Mouse (Mus musculus) left cerebral cortex, adult 11 months (tissue): ENCODE results near the gene Rilp.

ENCODE experiments used
- DNase-seq: peaks from one replicate; pipeline ENCODE4 v3.0.0; 2022; ENCODE audit warnings: low spot score

Gene Rilp

GRCm38 (mm10) chr11:75494296-75495049 lies 15.4 kb upstream of the Rilp start:
- DNase-seq = no peak

- DNase-seq = no peak
Observed at GRCm38 (mm10) chr11:75498126-75498525, 11.8 kb upstream of the Rilp start.

- DNase-seq = no peak
Observed at GRCm38 (mm10) chr11:75508162-75508561, 1.7 kb upstream of the Rilp start.

GRCm38 (mm10) chr11:75508904-75509303 lies 990 bp upstream of the Rilp start:
- no peak for DNase-seq

- DNase-seq = peak; percentile 83
Observed at GRCm38 (mm10) chr11:75510627-75510993, 716 bp downstream of the Rilp start.

GRCm38 (mm10) chr11:75511213-75511612 lies 1.3 kb downstream of the Rilp start:
- DNase-seq = no peak

GRCm38 (mm10) chr11:75512301-75513018 lies 2.6 kb downstream of the Rilp start:
- no peak for DNase-seq

- no peak for DNase-seq
Observed at GRCm38 (mm10) chr11:75513336-75513735, 3.4 kb downstream of the Rilp start, which contains the start of gene Scarf1. TSS of gene Scarf1 (plus strand) at chr11:75513540.

- DNase-seq = no peak
Observed at GRCm38 (mm10) chr11:75515186-75515585, 5.3 kb downstream of the Rilp start.

GRCm38 (mm10) chr11:75519834-75520633 lies 10.1 kb downstream of the Rilp start:
- no peak for DNase-seq

GRCm38 (mm10) chr11:75521609-75522008 lies 11.7 kb downstream of the Rilp start:
- DNase-seq = no peak

- no peak for DNase-seq
Observed at GRCm38 (mm10) chr11:75522793-75523192, 12.9 kb downstream of the Rilp start.

GRCm38 (mm10) chr11:75525531-75526125 lies 15.7 kb downstream of the Rilp start:
- DNase-seq = no peak

- DNase-seq = no peak
Observed at GRCm38 (mm10) chr11:75526943-75527342, 17.0 kb downstream of the Rilp start.

GRCm38 (mm10) chr11:75529771-75530170 lies 19.9 kb downstream of the Rilp start:
- no peak for DNase-seq

- peak; percentile 87 for DNase-seq
Observed at GRCm38 (mm10) chr11:75530325-75530724, 20.4 kb downstream of the Rilp start.

GRCm38 (mm10) chr11:75530845-75531373 lies 21.0 kb downstream of the Rilp start:
- no peak for DNase-seq

- peak; percentile 96 for DNase-seq
Observed at GRCm38 (mm10) chr11:75531469-75532242, 21.8 kb downstream of the Rilp start, which contains the start of gene Slc43a2. TSS of gene Slc43a2 (plus strand) at chr11:75531694.

- DNase-seq = no peak
Observed at GRCm38 (mm10) chr11:75532340-75533277, 22.7 kb downstream of the Rilp start.
